Mouse (Mus musculus): Measurements from ENCODE around the gene Hist1h3g.
"Not testable (repeated sequence)": the region's sequence is repeated elsewhere in the genome, so short reads cannot be mapped to it uniquely, and the experiment has no call there.

DNA sequence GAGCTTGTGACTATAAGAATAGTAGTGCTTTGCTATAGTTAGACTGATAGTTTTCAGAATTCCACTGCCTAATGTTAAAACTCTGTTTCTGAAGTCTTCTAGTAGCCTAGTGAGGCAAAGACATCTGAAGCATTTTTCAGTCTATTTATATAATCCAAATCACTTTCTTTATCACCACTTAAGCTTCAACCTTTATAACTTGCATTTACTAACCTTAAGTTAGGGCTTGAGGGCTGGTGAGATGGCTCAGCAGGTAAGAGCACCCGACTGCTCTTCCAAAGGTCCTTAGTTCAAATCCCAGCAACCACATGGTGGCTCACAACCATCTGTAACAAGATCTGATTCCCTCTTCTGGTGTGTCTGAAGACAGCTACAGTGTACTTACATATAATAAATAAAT lies 4.6 kb downstream of the Hist1h3g start:
- not testable (repeated sequence) for TF ChIP-seq CTCF (IDR thresholded peaks at IDR 0.05; ENCODE audit: control insufficient read depth, insufficient read depth, insufficient read length); FOSL1 (IDR thresholded peaks at IDR 0.05; ENCODE audit: insufficient read depth, low read length, poor library complexity, severe bottlenecking); CEBPB (IDR thresholded peaks at IDR 0.05; ENCODE audit: low read depth)

Measured in C2C12 (cell line).